Mouse (Mus musculus) stomach, embryonic 16.5 days (tissue): ENCODE measurements at regions not wholly inside any gene's neighbourhood (a gene's known extent, or its start where the extent isn't known, plus 50 kb on each side); places are given as distances from the start of the nearest gene placed in this dataset.

Experiments
- ATAC-seq: fragments of 200-750 bp; cut with Nextera tagmentation; 2 replicates; pipeline ENCODE4 v1.8.0; 2017; ENCODE audit warnings: moderate number of reproducible peaks, moderate TSS enrichment; ENCODE audit not compliant: insufficient read depth, low FRiP score
- H3K27ac ChIP-seq: fragments of 300-500 bp; sonication (generic); 2 replicates; pipeline ENCODE4 v1.5.1; 2014; ENCODE audit warnings: low read length
- H3K27me3 ChIP-seq: fragments of 300-500 bp; sonication (generic); 2 replicates; pipeline ENCODE4 v1.6.1; 2014; ENCODE audit warnings: low read length, control low read depth, mixed read lengths; ENCODE audit not compliant: control insufficient read depth, insufficient read depth
- H3K36me3 ChIP-seq: fragments of 300-500 bp; sonication (generic); 2 replicates; pipeline ENCODE4 v1.6.1; 2014; ENCODE audit warnings: low read length; ENCODE audit not compliant: control insufficient read depth, insufficient read depth
- H3K4me1 ChIP-seq: fragments of 300-500 bp; sonication (generic); 2 replicates; pipeline ENCODE4 v1.6.1; 2014; ENCODE audit warnings: low read length, control low read depth, mixed read lengths; ENCODE audit not compliant: control insufficient read depth, insufficient read depth
- H3K4me2 ChIP-seq: fragments of 300-500 bp; sonication (generic); 2 replicates; pipeline ENCODE4 v1.6.1; 2014; ENCODE audit warnings: low read depth, low read length, mixed read lengths
- H3K4me3 ChIP-seq: fragments of 300-500 bp; sonication (generic); replicated peaks from 2 replicates; pipeline ENCODE4 v1.5.1; 2014; ENCODE audit warnings: mild to moderate bottlenecking, low read length
- H3K9ac ChIP-seq: fragments of 300-500 bp; sonication (generic); 2 replicates; pipeline ENCODE4 v1.6.1; 2014; ENCODE audit warnings: low read length
- H3K9me3 ChIP-seq: fragments of 300-500 bp; sonication (generic); replicated peaks from 2 replicates; pipeline ENCODE4 v1.6.1; 2016; ENCODE audit warnings: low read length, control low read depth; ENCODE audit not compliant: control insufficient read depth
- WGBS: fragments of 180-500 bp; shearing (Covaris S2); extraction: QIAGEN DNeasy Blood & Tissue Kit; methylation state at CpG from one replicate; pipeline ENCODE4 v1.1.7; 2014; 5-methylcytosine and 5-hydroxymethylcytosine counted together

DNA sequence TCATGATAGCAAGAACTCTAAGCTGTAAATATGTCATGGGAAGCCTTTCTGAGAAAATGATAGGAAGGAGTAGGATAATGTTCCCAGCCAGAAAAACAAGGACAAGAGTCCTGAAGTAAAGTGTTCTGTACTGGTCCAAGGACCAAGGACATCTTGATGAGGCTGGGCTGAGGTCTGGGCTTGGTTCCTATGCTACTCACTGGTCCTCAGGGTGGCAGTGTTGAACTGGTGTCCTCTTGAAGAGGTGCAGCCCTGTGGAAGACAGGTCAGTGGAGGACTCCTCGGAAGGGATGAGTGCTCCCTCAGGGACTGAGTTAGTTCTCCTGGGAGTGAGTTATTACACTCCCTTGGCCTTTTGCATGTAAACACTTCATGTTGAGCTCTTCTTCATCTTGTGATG lies 312.5 kb upstream of the Mmadhc start:
- Histone ChIP-seq H3K4me3 (no peak overlapping the region), H3K9me3 (no peaks in the 10 kb centered on the region), H3K27ac (no peak overlapping the region), H3K9ac (no peak overlapping the region), H3K4me1 (0 out of 2 replicates have a peak, but pooled peaks cover 4% of the 10 kb centered on the region), H3K36me3 (no peaks in the 10 kb centered on the region), H3K4me2 (no peak overlapping the region), H3K27me3 (no peaks in the 10 kb centered on the region)
- no peak for ATAC-seq
- 45% methylated on average over 1 of the region's 1 CpGs for WGBS

DNA sequence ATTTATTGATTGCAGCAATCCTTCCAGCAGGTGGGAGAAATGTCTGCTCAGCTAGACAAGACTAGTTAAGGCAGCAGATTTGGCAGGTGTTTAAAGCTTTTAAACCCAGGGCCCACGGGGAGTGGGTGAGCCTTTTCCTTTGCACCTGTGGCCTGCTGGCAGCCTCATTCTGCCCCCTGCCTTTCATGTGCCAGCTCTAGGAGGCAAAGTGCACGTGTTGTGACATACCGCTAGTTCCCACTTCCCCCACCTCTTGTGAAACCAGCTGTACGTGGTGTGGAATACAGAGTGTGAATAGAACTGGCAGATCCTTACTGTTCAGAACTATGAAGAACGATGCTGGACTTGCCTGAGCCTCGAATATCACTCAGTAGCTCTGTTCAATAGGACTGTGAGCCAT lies 292.6 kb upstream of the Mmadhc start:
- 51% methylated on average over 6 of the region's 6 CpGs for WGBS
- no peak overlapping the region for H3K9ac ChIP-seq
- no peak for ATAC-seq
- H3K27me3 ChIP-seq: no peaks in the 10 kb centered on the region
- no peak overlapping the region for H3K27ac ChIP-seq
- no peak overlapping the region for H3K4me2 ChIP-seq
- no peaks in the 10 kb centered on the region for H3K9me3 ChIP-seq
- no peaks in the 10 kb centered on the region for H3K36me3 ChIP-seq
- H3K4me1 ChIP-seq: no peaks in the 10 kb centered on the region
- no peak overlapping the region for H3K4me3 ChIP-seq

DNA sequence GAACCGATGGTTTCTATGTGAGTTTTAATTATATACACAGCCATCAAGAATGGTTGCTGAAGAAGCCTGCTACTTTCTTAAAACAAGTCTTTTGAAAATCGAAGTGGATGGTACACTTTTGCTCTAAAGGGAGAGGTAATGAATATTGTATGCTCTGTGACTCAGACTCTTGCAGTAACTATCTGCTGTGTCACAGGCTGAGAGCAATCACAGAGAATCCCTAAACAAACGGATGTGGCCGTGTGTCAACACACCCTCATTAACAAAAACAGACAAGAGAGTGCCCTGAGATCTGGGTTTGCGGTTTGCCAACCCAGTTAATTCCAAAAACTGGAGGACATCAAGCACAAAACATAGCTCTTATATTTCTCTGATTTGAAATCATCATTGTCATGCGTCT lies 292.1 kb upstream of the Mmadhc start:
- Histone ChIP-seq H3K4me3 (no peak overlapping the region), H3K27me3 (no peaks in the 10 kb centered on the region), H3K4me1 (no peaks in the 10 kb centered on the region), H3K9me3 (no peaks in the 10 kb centered on the region), H3K27ac (no peak overlapping the region), H3K36me3 (no peaks in the 10 kb centered on the region), H3K9ac (no peak overlapping the region), H3K4me2 (no peak overlapping the region)
- ATAC-seq: no peak
- WGBS: 58% methylated on average over 6 of the region's 6 CpGs

- no peak overlapping the region for H3K4me2 ChIP-seq
- no peak overlapping the region for H3K4me3 ChIP-seq
- H3K36me3 ChIP-seq: no peaks in the 10 kb centered on the region
- no peak overlapping the region for H3K27ac ChIP-seq
- H3K27me3 ChIP-seq: no peaks in the 10 kb centered on the region
- no peak overlapping the region for H3K9ac ChIP-seq
- H3K4me1 ChIP-seq: no peaks in the 10 kb centered on the region
- H3K9me3 ChIP-seq: no peaks in the 10 kb centered on the region
- no peak for ATAC-seq
- 57% methylated on average over 6 of the region's 6 CpGs for WGBS
These were observed 289.9 kb upstream of the Mmadhc start for GRCm38 (mm10) chr2:50586321-50587050.

DNA sequence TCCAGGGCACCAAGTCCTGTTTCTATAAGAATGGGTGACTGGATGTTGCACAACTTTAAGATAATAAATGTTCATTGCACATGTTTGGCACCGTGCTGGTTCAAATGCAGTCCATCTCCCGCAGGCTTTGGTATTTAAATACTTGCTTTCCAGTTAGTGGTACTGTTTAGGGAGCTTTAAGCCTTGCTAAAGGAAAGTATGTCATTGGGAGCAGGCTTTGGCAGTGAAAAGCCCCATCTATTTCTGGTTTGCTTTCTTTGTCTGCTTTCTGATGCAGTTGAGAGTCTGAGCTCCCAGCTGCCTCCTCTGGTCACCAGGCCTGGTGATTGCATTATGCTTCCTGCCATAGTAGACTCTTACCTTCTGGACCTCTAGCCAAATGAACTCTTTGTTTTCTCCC lies 283.0 kb upstream of the Mmadhc start:
- Histone ChIP-seq H3K27ac (no peak overlapping the region; the same call in 1 of the 2 replicates), H3K4me1 (peaks cover 4% of the 10 kb centered on the region; the same call in 1 of the 2 replicates), H3K27me3 (no peaks in the 10 kb centered on the region), H3K9ac (no peak overlapping the region), H3K36me3 (no peaks in the 10 kb centered on the region), H3K4me2 (no peak overlapping the region), H3K4me3 (no peak overlapping the region), H3K9me3 (no peaks in the 10 kb centered on the region)
- ATAC-seq: no peak
- WGBS: 60% methylated on average over 2 of the region's 2 CpGs

DNA sequence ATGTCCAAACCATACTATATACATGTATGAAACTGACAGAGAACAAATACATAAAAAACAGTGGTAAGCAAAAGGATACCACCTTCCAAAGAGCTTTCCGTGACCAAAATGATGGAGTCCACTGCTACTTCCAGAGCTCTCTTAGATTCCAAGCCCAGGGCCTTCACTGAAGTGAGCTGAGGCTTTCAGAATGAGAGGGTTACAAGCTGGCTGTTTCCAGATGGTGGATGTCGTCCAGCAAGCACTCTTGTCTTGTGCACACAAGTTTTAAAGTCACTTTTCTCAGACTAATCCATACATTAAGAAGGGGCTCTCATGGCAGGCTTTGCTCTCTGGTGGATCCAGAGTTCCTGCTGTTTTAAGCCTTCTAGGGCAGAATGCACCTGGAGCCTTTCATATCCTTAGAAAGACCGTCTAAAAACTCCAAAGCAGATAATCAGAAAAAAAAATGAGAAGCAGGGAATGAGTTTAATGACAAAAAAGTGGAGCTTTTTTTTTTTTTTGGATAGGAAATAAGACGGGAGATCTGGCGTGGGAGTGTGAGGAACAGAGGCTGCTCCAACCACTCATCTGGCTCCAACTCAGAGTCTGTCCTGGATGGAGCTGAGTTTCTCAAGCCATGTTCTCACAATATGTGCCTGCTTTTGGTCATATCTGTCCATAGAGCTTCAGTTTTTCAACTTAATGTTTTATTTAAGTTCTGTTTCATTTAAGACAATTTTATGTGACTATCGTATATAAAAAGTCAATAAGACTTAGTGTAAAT lies 281.9 kb upstream of the Mmadhc start:
- Histone ChIP-seq H3K36me3 (no peaks in the 10 kb centered on the region), H3K9me3 (no peaks in the 10 kb centered on the region), H3K4me1 (peaks cover 4% of the 10 kb centered on the region; the same call in 1 of the 2 replicates), H3K9ac (no peak overlapping the region), H3K27me3 (no peaks in the 10 kb centered on the region), H3K4me3 (no peak overlapping the region), H3K4me2 (no peak overlapping the region), H3K27ac (no peak overlapping the region)
- ATAC-seq: no peak
- 50% methylated on average over 6 of the region's 6 CpGs for WGBS

- H3K9me3 ChIP-seq: no peaks in the 10 kb centered on the region
- no peak overlapping the region for H3K27ac ChIP-seq
- ATAC-seq: no peak
- peaks cover 8% of the 10 kb centered on the region; the same call in 1 of the 2 replicates for H3K4me1 ChIP-seq
- no peak overlapping the region for H3K4me3 ChIP-seq
- no peak overlapping the region for H3K9ac ChIP-seq
- 88% methylated on average over 9 of the region's 9 CpGs for WGBS
- H3K36me3 ChIP-seq: no peaks in the 10 kb centered on the region
- no peaks in the 10 kb centered on the region for H3K27me3 ChIP-seq
- H3K4me2 ChIP-seq: no peak overlapping the region
These were observed 281.1 kb upstream of the Mmadhc start for GRCm38 (mm10) chr2:50577736-50578135.

DNA sequence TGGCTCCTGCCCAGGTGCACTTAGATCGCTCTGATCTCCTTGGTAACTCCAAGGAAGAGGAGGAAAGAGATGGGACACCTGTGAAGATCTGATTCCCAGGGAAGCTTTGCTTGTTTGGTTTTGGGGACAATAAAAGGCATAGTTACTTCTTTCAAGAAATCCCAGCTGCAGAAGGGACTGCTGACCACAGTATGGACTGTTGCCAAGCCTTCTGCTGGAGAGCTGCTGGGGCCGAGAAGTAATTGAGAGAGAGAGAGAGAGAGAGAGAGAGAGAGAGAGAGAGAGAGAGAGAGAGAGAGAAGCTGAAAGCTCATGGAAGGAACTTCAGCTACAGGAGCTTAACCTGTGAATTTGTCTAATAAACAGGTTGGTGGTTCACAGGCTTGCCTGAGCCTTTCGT lies 276.9 kb upstream of the Mmadhc start:
- H3K27me3 ChIP-seq: no peaks in the 10 kb centered on the region
- ATAC-seq: no peak
- H3K27ac ChIP-seq: no peak overlapping the region
- H3K4me3 ChIP-seq: no peak overlapping the region
- no peak overlapping the region for H3K4me2 ChIP-seq
- WGBS: 37% methylated on average over 3 of the region's 3 CpGs
- H3K9ac ChIP-seq: no peak overlapping the region
- H3K9me3 ChIP-seq: no peaks in the 10 kb centered on the region
- H3K4me1 ChIP-seq: 0 out of 2 replicates have a peak, but pooled peaks cover 4% of the 10 kb centered on the region
- H3K36me3 ChIP-seq: no peaks in the 10 kb centered on the region

DNA sequence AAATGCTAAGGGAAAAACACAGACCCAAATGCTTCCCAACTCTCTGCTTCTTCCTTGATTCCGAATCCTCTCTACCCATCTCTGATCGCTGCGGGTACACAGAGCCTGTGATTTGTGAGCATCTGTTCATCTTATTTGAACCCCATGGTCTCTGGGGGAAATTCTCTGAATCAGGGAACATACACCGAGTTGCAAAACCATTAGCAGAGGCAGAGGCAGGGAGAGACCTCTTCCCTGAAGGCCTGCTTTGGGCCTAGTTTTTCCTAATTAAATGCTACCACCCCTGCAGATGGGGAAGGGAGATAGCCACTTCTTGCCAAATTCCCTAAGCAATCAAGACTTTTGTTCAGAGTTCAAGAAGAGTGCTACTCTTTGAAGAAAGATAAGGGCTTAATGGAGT lies 274.4 kb upstream of the Mmadhc start:
- ATAC-seq: no peak
- 86% methylated on average over 4 of the region's 4 CpGs for WGBS
- Histone ChIP-seq H3K4me2 (no peak overlapping the region), H3K4me3 (no peak overlapping the region), H3K9me3 (no peaks in the 10 kb centered on the region), H3K9ac (no peak overlapping the region), H3K36me3 (no peaks in the 10 kb centered on the region), H3K27ac (no peak overlapping the region), H3K27me3 (no peaks in the 10 kb centered on the region), H3K4me1 (peaks cover 8% of the 10 kb centered on the region; the same call in 1 of the 2 replicates)
